Mouse (Mus musculus): ENCODE results near the gene Fam173a.

Fam173a gene

DNA sequence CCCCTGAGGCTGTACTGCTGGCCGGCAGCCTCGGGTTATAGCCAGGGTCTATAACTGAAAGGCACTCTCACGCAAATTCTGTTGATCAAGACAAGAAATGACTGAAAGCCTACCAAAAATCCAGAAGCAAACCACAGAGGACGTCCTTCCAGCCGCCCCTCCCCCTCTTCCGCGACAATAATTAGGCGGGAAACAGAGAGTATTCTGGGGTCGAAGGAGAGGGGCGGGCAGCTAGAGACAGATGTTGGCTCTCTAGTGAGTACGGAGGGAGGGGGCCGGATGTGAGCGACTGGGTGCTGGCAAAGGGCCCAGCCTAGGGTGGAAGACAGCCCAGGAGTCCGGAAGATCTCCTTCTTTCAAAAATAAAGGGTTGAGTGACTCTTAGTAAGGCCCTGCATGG lies at the start of gene Fam173a:
Gene Fam173a, minus strand, starts transcription at position 287 of the 400 bp plus-strand sequence.
- peak; percentile 72 for DNase-seq (ENCODE audit: extremely low read depth, insufficient read length, low spot score)

DNA sequence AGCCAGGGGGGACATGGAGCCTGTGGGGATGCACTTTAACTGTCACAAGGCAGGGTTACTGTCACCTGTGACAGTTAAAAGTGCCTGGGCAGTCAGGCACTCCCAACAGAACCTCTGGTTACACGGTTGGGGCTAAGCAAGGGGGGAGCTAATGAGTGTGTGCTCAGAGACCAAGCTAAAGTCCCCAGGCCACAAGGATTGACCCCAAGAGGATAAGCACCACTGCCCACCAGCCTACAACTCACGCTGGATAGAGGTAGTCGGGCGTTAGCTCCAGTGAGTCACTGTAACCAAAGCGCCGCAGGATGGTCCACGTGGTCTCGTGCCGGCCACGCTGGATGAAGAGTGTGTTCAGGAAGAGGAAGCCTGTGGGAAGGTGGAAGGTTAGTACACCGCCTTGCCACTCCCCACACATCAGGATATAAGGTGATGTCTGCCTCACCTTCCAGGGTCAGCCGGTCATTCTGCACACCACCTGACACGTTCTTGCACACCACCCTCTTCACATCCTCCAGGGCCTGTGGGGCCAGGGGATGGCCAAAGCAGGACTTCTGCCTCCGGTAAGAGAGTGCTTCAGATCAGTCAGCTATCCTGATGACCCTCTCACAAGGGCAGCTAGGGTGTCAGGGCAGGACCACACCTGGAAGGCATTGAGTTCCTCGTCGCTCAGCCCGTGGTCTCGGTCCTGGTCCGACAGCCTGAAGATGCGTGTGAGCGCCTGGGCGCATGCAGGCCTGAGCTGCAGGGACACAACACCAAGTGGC lies 48.6 kb upstream of the Fam173a start, which contains the start of gene Gm20683:
Gene Gm20683, minus strand, starts transcription at position 647 of the 764 bp plus-strand sequence.
- no peak for DNase-seq (ENCODE audit: extremely low read depth, insufficient read length, low spot score)

DNA sequence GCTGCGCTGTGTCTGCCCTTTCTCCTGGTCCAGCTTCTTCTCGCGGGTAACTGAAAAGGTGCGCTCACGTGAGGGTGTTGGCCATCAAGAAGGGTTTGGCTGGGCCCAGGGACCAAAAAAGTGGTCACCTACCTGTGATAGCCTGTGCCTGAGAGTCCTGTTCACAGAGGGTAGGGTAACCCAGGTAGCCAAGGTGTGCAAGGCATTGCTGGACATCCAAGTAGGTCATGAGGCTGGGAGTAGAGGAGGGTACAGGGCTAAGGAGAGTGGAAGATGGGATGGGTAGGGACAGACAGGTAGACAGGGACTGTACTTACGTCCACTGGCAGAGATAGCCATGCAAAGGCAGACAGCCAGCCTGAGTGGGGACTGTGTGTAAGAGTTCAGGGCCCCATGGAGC lies 47.8 kb upstream of the Fam173a start:
- no peak for DNase-seq (ENCODE audit: extremely low read depth, insufficient read length, low spot score)

DNA sequence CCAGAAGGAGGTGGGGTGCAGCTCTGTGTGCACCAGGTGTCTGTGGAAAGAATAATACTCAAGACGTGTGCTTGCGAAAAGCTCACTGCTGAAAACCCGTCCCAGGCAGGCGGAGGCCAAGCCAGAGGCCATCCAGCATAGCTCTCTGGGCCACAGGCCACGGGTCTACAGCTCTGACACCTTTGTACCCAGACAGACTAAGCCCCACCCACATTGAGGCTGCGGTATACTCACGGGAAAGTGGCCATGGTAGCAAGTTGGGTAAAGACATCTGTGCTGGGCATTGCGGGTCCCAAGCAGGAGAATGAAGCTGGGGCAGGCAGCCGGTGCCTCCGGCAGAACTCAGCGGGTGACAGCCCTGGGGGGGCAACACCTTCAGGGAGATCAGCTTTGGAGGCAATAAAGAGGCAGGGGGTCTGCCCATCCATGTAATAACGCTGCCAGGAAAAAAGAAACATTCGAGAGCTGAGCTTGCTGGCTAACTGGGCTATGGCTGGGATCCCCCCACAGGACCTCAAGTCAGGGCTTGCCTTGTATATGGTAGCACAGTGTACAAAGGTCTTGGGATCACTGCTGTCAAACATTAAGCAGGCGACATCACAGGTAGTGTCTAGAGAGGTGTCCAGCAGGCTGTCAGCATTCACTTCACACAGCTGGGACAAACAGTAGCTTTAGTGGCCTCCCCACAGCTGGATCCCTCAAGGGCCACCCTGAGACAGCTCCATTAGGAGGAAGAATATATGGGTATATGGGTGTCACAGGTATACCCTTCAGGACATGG lies 46.9 kb upstream of the Fam173a start:
- no peak for DNase-seq (ENCODE audit: extremely low read depth, insufficient read length, low spot score)

DNA sequence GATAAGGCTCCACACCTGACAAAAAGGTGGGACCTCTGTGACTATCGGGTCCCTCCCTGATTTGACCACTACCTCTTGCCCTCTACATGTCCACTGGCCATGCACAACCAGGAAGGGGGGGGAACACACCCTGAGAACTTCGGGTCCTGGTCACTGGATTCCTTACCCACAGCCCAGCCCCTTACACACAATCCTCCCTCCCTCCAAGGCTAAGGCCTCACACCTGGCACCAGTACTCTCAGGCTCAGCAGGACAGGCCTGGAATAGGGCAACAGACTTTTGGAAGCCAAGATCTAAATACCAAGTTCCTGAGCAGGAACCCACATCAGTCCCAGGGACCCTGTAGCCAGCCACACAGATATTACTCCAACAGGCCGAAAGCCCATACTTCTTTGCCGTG lies 46.2 kb upstream of the Fam173a start:
- no peak for DNase-seq (ENCODE audit: extremely low read depth, insufficient read length, low spot score)

DNA sequence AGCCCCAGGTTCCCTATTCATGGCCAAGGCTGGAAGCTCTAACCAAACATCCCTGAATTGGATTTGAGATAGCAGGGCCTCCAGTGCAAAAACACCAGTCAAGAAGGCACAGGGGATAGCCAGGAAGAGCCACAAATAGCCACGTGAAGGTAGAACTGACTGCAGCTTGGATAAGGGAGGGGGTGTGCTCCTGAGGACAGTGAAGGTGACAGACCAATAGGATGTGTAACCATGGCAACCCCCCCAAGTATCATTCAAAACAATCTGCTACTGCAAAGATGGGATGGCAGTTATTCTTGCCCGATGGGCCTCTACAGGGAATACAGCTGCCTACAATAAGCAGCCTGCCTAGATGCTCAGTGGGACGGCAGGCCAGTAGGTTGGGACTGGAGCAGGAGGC lies 44.8 kb upstream of the Fam173a start:
- DNase-seq (ENCODE audit: extremely low read depth, insufficient read length, low spot score): no peak

DNA sequence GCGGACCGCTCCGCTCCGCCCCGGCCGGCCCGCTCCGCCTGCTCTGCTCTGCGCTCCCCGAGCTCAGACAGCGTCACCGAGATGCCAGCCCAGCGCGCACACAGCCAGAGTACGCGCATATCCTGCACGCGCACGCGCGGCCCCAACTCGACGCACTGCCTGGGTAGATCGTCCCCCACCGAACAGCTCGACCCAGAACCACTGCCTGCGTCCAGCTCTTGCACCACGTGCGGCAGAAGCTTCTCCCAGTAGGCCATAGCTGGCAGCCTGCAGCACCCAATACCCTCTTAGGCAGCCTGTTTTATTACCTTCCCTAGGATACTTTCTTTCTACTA lies 44.3 kb upstream of the Fam173a start, which contains the start of gene Rhbdl1:
Gene Rhbdl1, minus strand, starts transcription at position 220 of the 335 bp plus-strand sequence.
- DNase-seq (ENCODE audit: extremely low read depth, insufficient read length, low spot score): no peak

DNA sequence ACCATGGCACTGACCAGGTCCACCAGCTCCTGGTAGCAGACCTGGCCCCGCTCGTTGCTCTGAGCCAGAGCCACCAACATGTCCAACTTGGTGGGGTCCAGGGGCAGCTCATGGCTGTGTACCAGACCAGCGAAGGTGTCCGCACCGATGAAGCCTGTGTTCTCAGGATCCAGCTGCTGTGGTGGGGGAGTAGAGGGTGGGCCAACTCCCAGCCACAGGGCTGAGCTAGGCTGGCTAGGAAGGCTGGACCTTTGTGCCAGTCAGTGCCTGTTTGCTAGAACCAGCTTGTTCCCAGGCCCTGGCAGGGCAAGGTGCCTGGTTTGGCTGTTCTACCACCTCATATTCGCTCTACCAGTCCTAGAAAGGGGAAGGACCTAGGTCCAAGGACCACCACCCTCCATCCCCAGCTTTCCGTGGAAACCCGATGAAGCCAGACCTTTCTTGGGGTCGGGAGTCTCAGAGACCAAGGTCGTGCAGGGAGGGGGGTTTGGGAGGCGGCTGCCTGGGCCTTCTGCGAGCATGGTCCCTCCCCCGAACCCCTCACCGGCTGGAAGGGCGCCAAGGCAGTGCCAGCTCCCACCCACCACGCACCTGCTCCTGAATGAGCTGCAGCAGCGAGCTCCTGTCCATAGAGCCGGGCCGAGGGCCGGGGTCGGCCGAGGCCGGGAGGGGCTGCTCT lies 43.8 kb upstream of the Fam173a start:
- no peak for DNase-seq (ENCODE audit: extremely low read depth, insufficient read length, low spot score)

DNA sequence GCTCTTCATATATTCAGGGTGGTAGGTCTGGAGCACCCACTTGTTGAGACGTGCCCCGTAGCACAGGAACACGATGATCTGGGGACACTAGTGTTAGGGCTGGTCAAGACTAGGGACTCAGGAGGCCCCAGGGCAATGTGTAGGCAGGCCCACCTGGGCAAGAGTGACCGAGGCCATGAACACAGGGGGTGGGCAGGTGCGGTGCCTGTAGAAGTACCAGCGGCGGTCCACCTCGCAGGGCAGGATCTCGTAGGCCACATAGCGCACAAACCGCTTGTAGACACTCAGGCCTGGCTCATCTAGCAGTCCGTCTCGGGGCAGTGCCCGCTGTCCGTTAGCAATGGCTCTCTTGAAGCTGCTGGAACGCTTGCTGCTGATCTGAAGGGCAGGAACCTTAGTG lies 43.1 kb upstream of the Fam173a start:
- DNase-seq (ENCODE audit: extremely low read depth, insufficient read length, low spot score): no peak

DNA sequence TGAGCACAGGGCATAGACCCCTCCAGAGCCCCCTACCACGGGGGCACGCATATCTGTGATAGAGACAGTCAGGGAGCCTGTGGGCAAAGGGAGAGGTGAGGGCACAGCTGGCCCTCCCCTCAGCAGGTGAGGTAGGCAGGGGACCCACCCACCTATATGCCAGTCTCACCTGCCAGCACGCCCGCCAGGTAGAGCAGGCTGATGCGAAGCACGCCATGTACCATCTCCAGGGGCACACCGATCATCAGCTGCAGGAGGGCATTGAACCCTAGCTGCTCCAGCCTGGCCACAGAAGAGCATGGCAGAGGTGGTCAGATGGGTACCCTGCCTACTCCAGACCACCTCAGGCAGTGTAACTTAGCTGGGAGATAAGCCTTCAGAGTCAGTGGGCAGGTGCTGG lies 42.6 kb upstream of the Fam173a start:
- no peak for DNase-seq (ENCODE audit: extremely low read depth, insufficient read length, low spot score)

DNA sequence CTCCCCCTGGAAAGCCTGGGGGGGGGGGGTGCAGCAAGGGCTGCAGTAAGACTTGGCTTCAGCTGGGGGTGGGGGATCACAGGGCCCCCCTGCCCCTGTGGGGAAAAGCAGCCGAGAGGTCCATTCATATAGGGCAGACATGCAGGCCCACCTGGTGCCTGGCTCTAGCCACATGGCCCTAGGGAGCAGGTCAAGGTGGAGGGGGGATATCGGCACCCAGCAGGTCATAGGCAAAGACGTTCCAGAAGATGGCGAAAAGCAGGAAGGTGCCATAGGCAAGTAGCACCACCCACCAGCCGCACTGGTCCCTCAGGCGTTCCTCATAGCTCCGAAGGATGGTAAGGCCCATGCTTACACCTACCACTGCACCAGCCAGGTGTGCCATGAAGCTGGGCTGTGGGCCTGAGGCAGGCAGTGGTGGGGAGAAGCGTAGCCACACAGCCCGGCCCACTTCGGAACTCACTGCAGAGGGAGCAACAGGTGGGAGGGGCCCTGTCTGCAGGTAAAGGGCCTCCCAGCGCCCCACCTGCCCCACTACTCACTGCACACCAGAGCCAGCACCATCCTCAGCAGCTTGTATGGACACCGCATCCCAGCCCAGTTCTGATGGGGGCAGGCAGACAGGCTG lies 42.0 kb upstream of the Fam173a start:
- no peak for DNase-seq (ENCODE audit: extremely low read depth, insufficient read length, low spot score)

DNA sequence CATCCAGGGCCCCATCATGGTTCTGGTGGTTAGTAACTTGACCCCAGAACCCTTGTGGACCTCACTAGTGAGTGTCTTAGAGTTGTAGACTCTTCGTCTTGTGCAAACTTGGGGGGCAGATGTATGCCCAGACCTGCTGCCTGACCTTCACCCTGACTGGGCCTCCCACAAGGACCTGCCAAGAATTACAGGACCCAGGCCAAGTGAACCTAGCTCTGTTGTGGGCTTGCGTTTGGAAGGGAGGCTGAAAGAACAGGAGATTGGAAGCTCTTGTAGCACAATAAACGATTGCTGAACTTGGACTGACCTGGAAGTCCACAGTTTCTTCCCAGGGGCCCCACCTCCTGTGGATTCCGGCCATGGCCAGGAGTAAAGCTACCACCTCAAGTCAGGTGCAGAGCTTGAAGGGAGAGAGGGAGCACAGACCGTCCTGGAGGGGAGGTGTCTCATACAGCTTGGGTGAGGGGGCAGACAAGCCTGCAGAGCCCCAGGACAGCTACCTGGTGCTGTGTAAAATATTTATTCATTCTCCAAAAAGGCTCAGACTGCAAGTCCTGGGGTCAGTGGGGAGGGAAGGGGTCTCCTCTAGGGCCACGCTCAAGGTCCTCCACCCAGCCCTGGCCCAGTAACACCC lies 41.4 kb upstream of the Fam173a start:
- DNase-seq (ENCODE audit: extremely low read depth, insufficient read length, low spot score): no peak

DNA sequence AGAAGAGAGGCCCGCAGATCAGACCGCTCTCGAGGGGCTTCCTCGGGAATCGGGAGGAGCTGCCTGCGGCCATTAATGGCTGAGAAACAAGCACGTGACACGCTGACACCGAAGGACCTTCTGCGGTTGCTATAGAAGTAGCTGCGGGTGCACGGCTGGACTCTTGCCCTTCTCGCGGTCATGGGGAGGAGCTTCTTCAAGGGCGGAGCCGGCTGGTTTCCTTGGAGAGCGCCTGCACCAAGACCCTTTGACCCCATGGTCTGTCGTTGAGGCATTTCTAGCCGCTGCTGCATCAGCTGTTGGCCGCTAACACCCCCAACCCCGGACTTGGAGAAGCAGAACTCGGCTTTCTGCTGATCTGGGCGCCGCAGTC lies 40.6 kb upstream of the Fam173a start, which contains the start of gene Stub1:
Gene Stub1, minus strand, starts transcription at position 114 of the 373 bp plus-strand sequence.
- no peak for DNase-seq (ENCODE audit: extremely low read depth, insufficient read length, low spot score)

DNA sequence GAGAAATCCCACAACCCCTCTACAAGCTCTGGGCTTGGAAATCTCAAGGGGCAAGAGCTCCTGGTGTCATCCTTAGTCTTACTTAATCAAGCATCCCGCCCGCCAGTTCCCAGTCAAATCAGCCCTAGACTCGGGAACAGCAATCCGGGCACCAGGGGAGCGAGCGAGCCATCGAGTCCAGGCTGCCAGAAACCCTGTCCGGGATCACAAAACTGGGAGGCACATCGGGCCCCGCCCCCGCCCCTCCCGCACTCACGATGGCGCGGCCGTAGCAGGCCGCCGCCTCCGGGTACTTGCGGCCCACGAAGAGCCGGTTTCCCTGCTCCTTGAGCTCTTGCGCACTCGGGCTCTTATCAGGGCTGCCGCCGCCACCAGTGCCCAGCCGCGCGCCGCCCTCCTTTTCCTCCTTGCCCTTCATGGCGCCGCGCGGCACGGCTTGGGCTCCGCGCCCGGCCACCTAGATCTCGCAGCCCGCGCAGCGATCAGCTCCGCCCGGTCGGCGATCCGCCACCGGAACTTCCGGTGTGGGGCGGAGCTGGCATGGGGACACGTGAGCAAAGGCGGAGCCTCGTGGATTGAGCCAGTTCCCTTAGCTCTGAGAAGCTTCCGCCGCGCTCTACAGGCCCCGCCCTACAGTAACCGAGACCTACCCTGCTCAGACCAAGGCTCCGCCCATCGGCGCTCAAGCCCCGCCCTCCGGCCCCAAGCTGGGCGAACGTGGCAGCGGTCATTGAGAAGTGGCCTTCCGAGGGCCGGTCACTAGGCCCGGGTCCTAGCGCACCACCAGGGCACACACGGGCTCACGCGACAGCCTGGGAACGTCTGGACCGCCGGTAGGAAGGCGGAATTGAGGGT lies 40.0 kb upstream of the Fam173a start:
- DNase-seq (ENCODE audit: extremely low read depth, insufficient read length, low spot score): peak; percentile 100

DNA sequence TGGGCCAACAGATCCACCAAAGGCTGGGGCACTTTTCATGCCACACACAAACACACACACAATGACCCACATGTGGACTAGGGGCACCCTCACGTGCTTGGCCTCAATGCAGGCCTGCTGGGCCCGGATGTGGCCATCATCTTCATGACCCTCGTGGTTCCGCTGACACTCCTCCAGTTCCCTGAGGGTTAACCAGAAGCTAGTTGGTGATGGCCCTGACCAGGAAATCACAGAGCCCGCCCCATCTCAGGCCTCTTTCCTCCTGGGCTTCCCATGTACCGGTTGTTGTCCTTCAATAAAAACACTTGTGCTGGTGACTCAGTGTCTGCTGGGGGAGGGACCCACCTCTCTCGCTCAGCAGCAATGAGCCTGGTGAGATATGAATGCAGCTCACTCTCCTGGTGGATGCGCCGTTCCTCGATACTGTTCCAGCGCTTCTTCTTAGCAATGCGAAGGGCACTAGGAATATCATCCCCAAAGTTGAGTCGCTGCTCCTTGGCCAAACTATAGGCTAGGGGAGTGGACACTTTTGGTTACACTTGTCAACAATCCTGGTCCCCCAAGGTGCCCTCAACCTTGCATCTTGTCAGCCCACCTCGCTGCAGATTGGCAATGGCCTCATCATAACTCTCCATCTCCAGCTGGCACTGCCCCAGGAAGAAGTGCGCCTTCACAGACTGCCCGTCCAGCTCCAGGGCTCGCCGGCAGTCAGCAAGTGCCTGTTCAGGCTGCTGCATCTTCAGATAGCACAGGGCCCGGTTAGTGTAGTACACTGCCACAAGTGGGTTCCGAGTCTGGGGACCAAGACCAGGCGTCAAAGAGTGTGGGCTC lies 39.0 kb upstream of the Fam173a start:
- no peak for DNase-seq (ENCODE audit: extremely low read depth, insufficient read length, low spot score)

DNA sequence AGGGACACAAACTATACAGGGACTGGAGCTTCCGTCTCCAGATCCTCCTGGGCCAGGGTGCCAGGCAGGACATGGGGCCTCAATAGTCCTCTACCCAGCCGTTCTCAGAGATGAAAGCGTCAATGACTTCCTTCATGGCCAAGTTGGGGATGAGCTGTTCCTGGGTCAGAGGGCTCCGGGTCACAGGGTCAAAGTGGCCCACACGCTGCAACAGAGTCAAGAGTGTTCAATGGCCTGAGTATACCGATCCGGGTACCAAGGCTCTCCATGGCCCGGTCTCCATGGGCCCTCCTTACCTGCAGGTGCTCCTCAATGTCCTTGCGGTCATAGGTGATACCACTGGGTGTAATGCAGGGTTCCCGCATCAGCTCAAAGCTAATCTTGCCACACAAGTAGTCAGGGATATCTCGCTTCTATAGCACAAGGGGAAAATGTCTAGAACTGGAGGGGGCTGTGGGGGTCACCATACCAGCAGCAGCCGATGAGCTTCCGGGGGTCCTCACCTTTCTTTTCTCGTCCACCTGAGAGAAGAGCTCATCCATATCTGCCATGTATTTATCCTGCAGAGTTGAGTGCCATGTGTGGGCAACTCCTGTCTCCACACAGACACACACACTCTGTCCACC lies 38.2 kb upstream of the Fam173a start:
- no peak for DNase-seq (ENCODE audit: extremely low read depth, insufficient read length, low spot score)

DNA sequence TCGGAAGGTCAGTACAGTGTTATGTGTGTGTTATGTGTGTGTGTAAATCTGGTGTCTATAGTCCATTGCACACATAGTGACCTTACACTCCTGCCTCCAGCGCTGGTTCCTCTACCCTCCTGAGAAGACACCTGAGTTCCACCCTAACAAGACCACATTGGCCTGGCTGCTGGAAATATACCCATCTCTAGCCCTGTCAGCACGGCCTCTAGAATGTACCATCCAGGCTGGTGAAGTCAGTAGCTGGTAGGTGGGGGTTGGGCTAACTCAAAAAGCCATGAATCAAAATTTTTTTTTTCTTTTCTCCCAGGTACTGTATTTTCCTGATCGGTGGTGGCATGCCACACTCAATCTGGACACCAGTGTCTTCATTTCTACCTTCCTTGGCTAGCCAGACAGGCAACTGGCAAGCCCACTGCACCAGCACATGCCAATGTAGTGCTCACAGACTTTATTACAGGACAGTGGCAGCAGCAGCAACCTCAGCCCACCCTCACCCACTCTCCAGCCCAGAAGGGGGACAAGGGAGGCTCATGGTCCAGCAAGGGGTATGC lies 37.6 kb upstream of the Fam173a start:
- no peak for DNase-seq (ENCODE audit: extremely low read depth, insufficient read length, low spot score)

DNA sequence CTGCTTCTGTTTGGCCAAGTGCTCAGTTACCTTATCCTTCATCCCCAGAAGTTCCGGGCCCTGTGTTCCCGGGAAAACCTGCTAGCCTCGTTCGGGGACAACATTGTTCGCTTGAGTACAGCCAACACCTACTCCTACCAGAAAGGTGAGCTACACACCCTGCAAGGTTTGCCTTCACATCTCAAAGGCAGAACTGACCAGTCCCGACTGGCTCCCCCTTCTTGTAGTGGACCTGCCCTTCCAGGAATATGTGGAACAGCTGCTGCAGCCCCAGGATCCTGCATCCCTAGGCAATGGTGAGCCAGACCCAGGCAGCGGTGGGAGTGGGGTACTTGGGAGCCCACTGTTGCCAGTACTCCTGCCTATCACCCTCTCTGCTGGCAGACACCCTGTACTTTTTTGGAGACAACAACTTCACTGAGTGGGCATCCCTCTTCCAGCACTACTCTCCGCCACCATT lies 36.9 kb upstream of the Fam173a start:
- no peak for DNase-seq (ENCODE audit: extremely low read depth, insufficient read length, low spot score)

Measured in 3134 (cell line).